Mouse (Mus musculus): ENCODE measurements around the gene Cc2d1a.

The Cc2d1a gene

DNA sequence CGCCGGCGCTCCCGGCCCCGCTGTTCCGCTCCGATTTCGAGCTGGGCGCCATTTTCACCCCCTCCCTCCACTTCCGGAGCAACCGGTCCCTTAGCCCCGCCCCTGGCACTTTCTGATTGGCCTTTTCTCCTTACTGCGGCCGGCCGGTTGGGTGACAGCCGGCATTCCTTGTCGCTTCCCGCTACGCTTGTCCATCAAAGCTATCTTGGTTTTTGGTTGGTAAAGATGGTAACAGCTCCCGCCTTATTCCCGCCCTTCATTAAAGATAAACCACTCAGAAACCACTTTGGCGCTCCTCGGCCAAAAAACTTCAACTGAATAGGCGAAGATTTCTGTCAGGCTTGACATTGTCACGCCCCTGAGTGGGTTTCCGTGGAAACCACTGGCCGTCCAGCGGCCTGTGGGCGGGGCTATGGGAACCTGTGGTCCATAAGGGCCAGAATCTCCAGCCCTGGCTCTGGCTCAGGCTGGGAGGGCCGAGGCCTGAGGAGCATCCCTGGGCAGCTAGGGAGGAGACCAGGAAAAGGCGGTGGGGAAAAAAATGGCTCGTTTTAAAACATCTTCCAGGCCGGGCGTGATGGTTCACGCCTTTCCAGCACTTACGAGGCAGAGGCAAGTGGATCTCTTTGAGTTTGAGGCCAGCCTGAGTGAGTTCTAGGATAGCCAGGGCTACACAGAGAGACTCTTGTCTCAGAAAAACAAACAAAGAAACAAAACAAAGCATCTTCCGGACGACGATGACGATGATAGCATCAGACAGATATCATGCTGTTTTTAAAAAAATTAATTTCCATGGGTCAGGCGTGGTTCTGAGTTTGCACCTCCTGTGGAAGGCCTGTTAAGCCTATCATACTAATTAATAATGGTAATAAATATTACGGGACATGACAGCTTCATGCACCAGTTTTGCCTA is 42.8 kb downstream of the Cc2d1a start, which contains the start of gene Dcaf15:
Gene Dcaf15, minus strand, starts transcription at position 72 of the 913 bp plus-strand sequence.
- peak; percentile 99 for DNase-seq (ENCODE audit: low read depth)

GRCm38 (mm10) chr8:84104221-84104620 is 43.5 kb downstream of the Cc2d1a start:
- DNase-seq (ENCODE audit: low read depth), result peak; percentile 53

DNA sequence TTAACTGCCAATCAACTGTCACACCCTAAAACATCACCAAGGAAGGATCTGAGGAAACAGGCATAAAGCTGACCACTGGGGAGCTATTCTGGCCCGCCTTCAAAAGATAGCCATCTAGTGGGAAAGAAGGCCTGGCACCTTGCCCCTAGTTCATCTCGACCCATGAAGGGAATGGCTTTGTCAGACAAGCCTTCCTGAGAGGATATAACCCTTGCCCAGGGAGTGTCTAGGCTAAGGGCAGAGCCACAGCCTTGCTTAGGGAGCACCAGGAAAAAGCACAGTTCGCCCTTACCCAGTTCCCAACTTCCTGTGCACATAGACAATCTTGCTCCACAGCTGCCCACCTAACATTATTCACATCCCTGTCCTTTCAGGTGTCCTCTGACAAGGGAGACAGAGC is 44.1 kb downstream of the Cc2d1a start:
- no peak for DNase-seq (ENCODE audit: low read depth)

GRCm38 (mm10) chr8:84101476-84102270 is 46.1 kb downstream of the Cc2d1a start:
- no peak for DNase-seq (ENCODE audit: low read depth)

DNA sequence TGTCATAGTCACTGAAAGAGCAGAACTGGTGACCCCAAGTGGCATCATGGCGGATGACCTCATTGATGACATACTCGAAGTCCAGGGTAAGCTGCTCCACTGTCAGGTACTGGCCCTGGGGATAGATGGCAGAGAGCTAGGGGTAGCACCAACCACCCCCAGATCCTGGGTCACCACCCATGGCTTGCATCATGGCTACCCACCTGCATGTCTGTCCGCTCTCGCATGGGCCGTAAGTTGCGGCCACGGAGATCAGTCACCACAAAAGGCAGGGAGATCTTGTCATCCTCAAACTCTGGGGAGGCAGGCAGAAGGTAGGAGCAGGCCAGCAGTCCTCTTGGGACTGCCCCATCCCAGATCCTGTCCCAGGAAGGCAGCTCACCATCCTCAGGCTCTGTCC is 49.4 kb downstream of the Cc2d1a start:
- no peak for DNase-seq (ENCODE audit: low read depth)

DNA sequence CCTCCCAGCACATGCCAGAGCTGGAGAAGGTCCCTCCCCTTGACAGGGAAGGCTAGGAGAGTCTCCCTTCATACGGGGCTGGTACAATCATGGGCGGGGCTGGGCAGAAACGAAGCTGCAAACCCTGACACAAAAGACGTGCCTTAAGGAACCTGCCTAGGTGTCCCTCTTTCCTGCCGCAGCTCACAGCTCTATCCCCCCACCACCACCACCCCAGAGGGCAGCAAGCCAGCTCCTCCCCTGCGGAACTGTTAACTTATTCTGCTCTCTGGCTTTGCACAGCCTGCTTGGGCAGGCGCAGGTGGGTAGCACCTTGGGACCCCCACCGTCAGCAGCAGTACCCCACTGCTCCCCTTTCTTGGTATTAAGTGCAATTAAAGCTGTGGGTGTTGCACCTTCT is 51.7 kb downstream of the Cc2d1a start:
- DNase-seq (ENCODE audit: low read depth), result no peak

DNA sequence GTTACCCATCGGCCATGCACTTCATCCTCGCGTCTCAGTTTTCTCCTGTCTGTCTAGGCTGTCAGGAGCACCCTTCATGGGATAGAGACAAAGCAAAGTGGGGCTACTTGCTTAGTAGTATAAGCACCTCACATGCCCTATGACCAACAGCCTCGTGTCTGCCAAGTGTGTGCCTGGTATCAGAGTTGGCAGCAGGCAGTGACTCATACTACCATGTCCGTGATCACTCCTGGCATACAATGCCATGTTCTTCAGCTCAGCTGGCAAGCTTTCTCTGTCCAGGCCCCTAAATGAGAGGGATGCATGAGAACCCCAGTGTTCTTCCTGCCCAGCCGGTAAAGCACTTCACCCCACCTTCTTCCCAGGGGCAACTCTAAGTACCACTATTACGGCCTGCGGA is 57.2 kb downstream of the Cc2d1a start:
- no peak for DNase-seq (ENCODE audit: low read depth)

GRCm38 (mm10) chr8:84089277-84089676 is 58.5 kb downstream of the Cc2d1a start:
- no peak for DNase-seq (ENCODE audit: low read depth)

DNA sequence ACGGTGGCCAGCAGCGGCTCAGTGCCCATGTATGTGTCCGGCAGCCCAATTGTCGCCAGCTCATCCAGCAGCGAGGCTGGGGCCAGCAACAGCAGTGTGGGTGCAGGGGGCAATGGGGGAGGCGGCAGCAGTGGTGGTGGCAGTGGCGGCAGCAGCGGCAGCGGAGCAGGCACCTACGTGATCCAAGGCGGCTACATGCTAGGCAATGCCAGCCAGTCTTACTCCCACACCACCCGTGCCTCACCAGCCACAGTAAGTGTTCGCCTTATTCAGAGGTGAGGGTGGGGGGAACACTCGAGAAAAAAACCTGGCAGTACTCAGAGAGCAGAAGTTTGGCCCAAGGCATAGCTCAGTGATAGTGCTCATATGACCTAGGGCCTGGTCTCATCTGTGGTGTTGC is 59.9 kb downstream of the Cc2d1a start:
- DNase-seq (ENCODE audit: low read depth), result no peak

GRCm38 (mm10) chr8:84087156-84087555 is 60.6 kb downstream of the Cc2d1a start:
- DNase-seq (ENCODE audit: low read depth), result no peak

DNA sequence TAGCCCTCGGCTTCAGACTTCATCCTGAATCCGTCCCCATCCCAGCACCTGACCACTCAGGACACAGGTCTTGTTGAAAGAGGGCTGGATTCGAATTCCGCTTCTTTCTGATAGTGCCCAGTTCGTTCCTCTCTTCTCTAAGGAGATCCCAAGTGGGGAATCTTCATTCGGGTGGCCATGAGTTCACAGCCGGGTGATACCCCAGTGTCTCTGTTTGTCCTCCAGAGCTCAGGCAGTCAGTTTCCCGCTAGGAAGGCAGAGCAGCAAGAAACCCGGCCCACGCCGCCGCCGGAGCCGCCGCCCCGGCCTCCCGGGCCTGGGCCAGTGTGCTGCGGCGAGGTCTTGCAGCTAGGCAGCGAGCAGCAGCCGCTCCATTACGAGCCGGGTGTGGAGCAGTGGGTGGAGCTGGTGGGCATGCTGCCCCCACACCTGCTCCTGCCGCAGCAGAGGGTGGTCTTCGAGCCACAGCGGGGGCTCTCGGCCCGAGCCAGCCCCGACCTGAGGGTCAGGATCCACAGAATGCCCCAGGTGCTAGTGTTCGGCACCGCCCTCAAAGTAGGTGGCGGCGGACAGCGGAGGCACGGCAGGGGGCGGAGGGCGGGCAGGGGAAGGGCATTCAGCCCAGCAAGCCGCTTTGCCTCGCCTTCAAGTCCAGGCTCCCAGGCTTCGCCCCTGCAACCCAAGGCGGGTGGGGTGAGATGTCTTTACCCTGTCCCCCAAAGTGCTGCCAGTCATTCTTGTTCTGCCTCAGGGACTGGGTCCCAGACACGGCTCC is 63.2 kb downstream of the Cc2d1a start:
- no peak for DNase-seq (ENCODE audit: low read depth)

DNA sequence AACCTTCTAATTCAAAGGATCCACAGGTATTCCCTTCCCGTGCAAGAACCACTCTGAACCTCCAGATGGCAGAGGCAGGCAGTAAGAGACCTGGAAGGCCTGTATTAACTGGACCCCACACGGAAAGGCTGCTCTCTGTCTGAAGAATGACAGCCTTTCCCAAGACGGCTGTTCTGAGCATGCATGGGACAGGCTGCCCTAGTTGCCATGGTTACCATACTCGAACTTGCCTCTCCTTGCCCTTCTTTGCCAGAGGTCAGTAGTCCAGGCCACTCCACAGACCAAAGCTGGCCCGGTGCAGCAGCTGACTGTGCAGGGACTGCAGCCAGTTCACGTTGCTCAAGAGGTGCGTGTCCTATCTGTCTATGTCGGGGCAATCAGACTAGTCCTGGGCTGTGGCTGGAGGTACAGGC is 63.9 kb downstream of the Cc2d1a start:
- DNase-seq (ENCODE audit: low read depth), result no peak
